Mouse (Mus musculus) cortical plate, adult 2 months (tissue): ENCODE measurements around the gene Lag3.

Experiments used
- CTCF ChIP-seq: fragments of 200-500 bp; IDR thresholded peaks from 2 replicates; pipeline ENCODE4 v1.5.1; 2011; ENCODE audit warnings: mild to moderate bottlenecking, control low read depth, low read length; ENCODE audit not compliant: insufficient read depth; ENCODE audit errors: extremely low read depth
- POLR2A ChIP-seq: fragments of 200-500 bp; IDR thresholded peaks from 2 replicates; pipeline ENCODE4 v1.6.1; 2011; ENCODE audit warnings: mild to moderate bottlenecking, low read length, control low read depth; ENCODE audit not compliant: insufficient read depth; ENCODE audit errors: extremely low read depth

- TF ChIP-seq POLR2A, result no peak
- no peak for TF ChIP-seq CTCF
These were observed 8.3 kb upstream of the Lag3 start, which contains the start of gene Ptms for GRCm38 (mm10) chr6:124919695-124920317.
